Mouse (Mus musculus): Measurements from ENCODE around the gene Synj1. TPM values are rescaled to one million over a fixed set of nuclear protein-coding genes. Genes with fewer than 3 reads are reported as not detected.

Synj1 gene
- polyA plus RNA-seq, 1 experiment, result 157 TPM

DNA sequence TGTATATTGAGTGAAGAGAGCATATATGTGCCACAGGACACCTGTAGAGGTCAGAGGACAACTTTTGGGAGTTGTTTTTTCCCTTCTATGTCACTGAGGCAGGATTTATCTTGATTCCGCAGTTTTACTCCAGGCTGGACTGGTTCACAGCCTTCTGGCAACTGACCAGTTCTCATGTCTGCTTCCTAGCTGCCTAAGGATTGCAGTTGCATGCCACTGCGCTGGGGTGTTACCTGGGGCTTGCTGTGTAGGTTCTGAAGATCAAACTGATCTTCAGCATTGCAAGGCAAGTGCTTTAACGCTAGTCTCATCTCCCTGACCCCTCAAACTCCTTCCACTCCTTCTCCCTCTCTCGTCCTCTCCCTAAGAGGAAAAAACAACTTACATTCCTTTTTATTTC lies 47.9 kb downstream of the Synj1 start:
- no peak overlapping the region for H3K27ac ChIP-seq (ENCODE audit: insufficient read depth, low read length)
- TF ChIP-seq POLR2A (IDR thresholded peaks at IDR 0.05; ENCODE audit: extremely low read depth, insufficient read depth, low read length), result no peak

GRCm38 (mm10) chr16:90958301-90959085 lies 52.6 kb downstream of the Synj1 start:
- no peak for TF ChIP-seq POLR2A (IDR thresholded peaks at IDR 0.05; ENCODE audit: extremely low read depth, insufficient read depth, low read length)
- no peak for TF ChIP-seq CTCF (IDR thresholded peaks at IDR 0.05; ENCODE audit: extremely low read depth, insufficient read depth, low read length)
- Histone ChIP-seq H3K27ac (ENCODE audit: insufficient read depth, low read length) (peak overlapping the region; percentile 18; the same call in 1 of the 2 replicates), H3K4me3 (ENCODE audit: insufficient read depth, low read length) (no peak overlapping the region), H3K4me1 (ENCODE audit: control insufficient read depth, insufficient read depth, low read length) (peaks cover 4% of the 10 kb centered on the region; the same call in 1 of the 2 replicates)

More for the DNA sequence above, 47.9 kb downstream of the Synj1 start:
- Histone ChIP-seq H3K4me1 (ENCODE audit: control insufficient read depth, insufficient read depth, low read length) (peaks cover 3% of the 10 kb centered on the region; the same call in 1 of the 2 replicates), H3K4me3 (ENCODE audit: insufficient read depth, low read length) (no peak overlapping the region)

DNA sequence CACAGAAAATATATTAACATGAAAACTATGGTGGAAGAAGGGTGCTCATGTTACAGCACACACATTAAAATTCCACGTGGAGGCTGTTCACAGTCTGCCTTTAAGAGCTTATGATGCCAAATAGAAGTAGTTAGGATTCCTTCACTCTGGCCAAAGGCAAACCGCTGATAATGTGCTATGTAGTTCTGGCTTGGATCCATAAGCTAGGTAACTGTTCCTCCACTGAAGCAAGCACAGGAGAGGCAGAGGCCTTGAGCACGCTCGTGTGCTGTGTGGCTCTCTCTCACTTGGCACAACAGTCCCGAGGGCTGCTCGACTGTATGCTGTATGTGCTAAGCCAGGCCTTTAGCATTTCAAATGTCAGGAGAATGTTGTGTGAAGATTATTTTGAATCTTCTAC lies 55.6 kb downstream of the Synj1 start:
- Histone ChIP-seq H3K4me1 (ENCODE audit: control insufficient read depth, insufficient read depth, low read length) (peaks cover 4% of the 10 kb centered on the region; the same call in 1 of the 2 replicates), H3K27ac (ENCODE audit: insufficient read depth, low read length) (no peak overlapping the region), H3K4me3 (ENCODE audit: insufficient read depth, low read length) (no peak overlapping the region)
- no peak for TF ChIP-seq CTCF (IDR thresholded peaks at IDR 0.05; ENCODE audit: extremely low read depth, insufficient read depth, low read length)
- TF ChIP-seq POLR2A (IDR thresholded peaks at IDR 0.05; ENCODE audit: extremely low read depth, insufficient read depth, low read length), result no peak

- Histone ChIP-seq H3K27ac (ENCODE audit: insufficient read depth, low read length) (no peak overlapping the region), H3K4me3 (ENCODE audit: insufficient read depth, low read length) (no peak overlapping the region), H3K4me1 (ENCODE audit: control insufficient read depth, insufficient read depth, low read length) (peaks cover 2% of the 10 kb centered on the region; the same call in 1 of the 2 replicates)
- TF ChIP-seq CTCF (IDR thresholded peaks at IDR 0.05; ENCODE audit: extremely low read depth, insufficient read depth, low read length) (0 out of 2 replicates have a peak, but pooled peaks have one; percentile 16), POLR2A (IDR thresholded peaks at IDR 0.05; ENCODE audit: extremely low read depth, insufficient read depth, low read length) (no peak)
These were observed 57.3 kb downstream of the Synj1 start for GRCm38 (mm10) chr16:90953770-90954169.

- H3K27ac ChIP-seq (ENCODE audit: insufficient read depth, low read length), result no peak overlapping the region
- TF ChIP-seq CTCF (IDR thresholded peaks at IDR 0.05; ENCODE audit: extremely low read depth, insufficient read depth, low read length) (no peak), POLR2A (IDR thresholded peaks at IDR 0.05; ENCODE audit: extremely low read depth, insufficient read depth, low read length) (no peak)
- no peaks in the 10 kb centered on the region; the same call in 1 of the 2 replicates for H3K4me1 ChIP-seq (ENCODE audit: control insufficient read depth, insufficient read depth, low read length)
- no peak overlapping the region for H3K4me3 ChIP-seq (ENCODE audit: insufficient read depth, low read length)
These were observed 58.0 kb downstream of the Synj1 start for GRCm38 (mm10) chr16:90953147-90953546.

- Histone ChIP-seq H3K4me3 (ENCODE audit: insufficient read depth, low read length) (no peak overlapping the region), H3K27ac (ENCODE audit: insufficient read depth, low read length) (no peak overlapping the region), H3K4me1 (ENCODE audit: control insufficient read depth, insufficient read depth, low read length) (no peaks in the 10 kb centered on the region)
- TF ChIP-seq CTCF (IDR thresholded peaks at IDR 0.05; ENCODE audit: extremely low read depth, insufficient read depth, low read length), result no peak
- TF ChIP-seq POLR2A (IDR thresholded peaks at IDR 0.05; ENCODE audit: extremely low read depth, insufficient read depth, low read length), result no peak
These were observed 60.6 kb downstream of the Synj1 start for GRCm38 (mm10) chr16:90950354-90950963.

- no peak for TF ChIP-seq CTCF (IDR thresholded peaks at IDR 0.05; ENCODE audit: extremely low read depth, insufficient read depth, low read length)
- no peak for TF ChIP-seq POLR2A (IDR thresholded peaks at IDR 0.05; ENCODE audit: extremely low read depth, insufficient read depth, low read length)
- Histone ChIP-seq H3K4me3 (ENCODE audit: insufficient read depth, low read length) (no peak overlapping the region), H3K27ac (ENCODE audit: insufficient read depth, low read length) (no peak overlapping the region), H3K4me1 (ENCODE audit: control insufficient read depth, insufficient read depth, low read length) (no peaks in the 10 kb centered on the region)
These were observed 64.1 kb downstream of the Synj1 start for GRCm38 (mm10) chr16:90946977-90947376.

DNA sequence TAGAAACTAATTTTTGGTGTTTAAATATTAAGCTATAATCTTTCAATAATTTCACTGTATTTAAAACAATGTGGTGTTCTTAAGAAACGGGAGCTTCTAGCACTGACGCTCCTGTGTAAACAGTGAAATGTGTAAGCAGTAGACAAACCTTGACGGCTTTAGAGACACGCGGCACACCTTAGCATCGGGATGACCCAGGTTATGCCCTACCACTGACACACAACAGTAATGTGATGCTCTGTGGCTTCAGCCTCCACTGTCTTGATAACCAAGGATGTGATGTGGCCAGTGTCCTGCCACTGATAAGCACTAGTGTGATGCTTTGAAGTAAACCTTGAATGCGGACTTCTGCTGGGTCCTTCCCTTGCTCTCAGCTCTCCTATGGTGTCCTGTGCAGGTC lies 69.9 kb downstream of the Synj1 start:
- Histone ChIP-seq H3K4me3 (ENCODE audit: insufficient read depth, low read length) (no peak overlapping the region), H3K4me1 (ENCODE audit: control insufficient read depth, insufficient read depth, low read length) (no peaks in the 10 kb centered on the region), H3K27ac (ENCODE audit: insufficient read depth, low read length) (no peak overlapping the region)
- TF ChIP-seq CTCF (IDR thresholded peaks at IDR 0.05; ENCODE audit: extremely low read depth, insufficient read depth, low read length), result no peak
- TF ChIP-seq POLR2A (IDR thresholded peaks at IDR 0.05; ENCODE audit: extremely low read depth, insufficient read depth, low read length), result no peak

GRCm38 (mm10) chr16:90934687-90935328 lies 76.3 kb downstream of the Synj1 start, which contains the start of gene Cfap298:
Gene Cfap298 (minus strand): TSS chr16:90935114.
- Histone ChIP-seq H3K4me1 (ENCODE audit: control insufficient read depth, insufficient read depth, low read length) (no peaks in the 10 kb centered on the region), H3K27ac (ENCODE audit: insufficient read depth, low read length) (peak within 1 kb of the TSS; percentile 41; the same call in 1 of the 2 replicates), H3K4me3 (ENCODE audit: insufficient read depth, low read length) (peak within 1 kb of the TSS; percentile 55)
- peak; percentile 54; the same call in 1 of the 2 replicates for TF ChIP-seq POLR2A (IDR thresholded peaks at IDR 0.05; ENCODE audit: extremely low read depth, insufficient read depth, low read length)
- no peak for TF ChIP-seq CTCF (IDR thresholded peaks at IDR 0.05; ENCODE audit: extremely low read depth, insufficient read depth, low read length)
